Mouse (Mus musculus): ENCODE data around the gene Tmem177. TPM values are rescaled to one million over a fixed set of nuclear protein-coding genes. Genes with fewer than 3 reads are reported as not detected.

The Tmem177 gene
- polyA plus RNA-seq, 2 experiments: 6.1 to 6.8 TPM

GRCm38 (mm10) chr1:119868395-119869161, 44.4 kb downstream of the Tmem177 start:
- Histone ChIP-seq H3K36me3 (ENCODE audit: control insufficient read depth, insufficient read depth, low read length) (no peaks in the 10 kb centered on the region), H3K9ac (ENCODE audit: low read depth, low read length, severe bottlenecking) (no peak overlapping the region), H3K4me1 (ENCODE audit: control insufficient read depth, insufficient read depth, low read length) (no peaks in the 10 kb centered on the region; the same call in 1 of the 2 replicates), H3K27me3 (ENCODE audit: control insufficient read depth, insufficient read depth, low read length) (no peaks in the 10 kb centered on the region), H3K4me2 (replicated peaks; ENCODE audit: low read depth, low read length, severe bottlenecking) (no peak overlapping the region), H3K4me3 (replicated peaks; ENCODE audit: low read length) (no peak overlapping the region), H3K9me3 (ENCODE audit: control insufficient read depth, low read length) (no peaks in the 10 kb centered on the region), H3K27ac (replicated peaks; ENCODE audit: low read depth, low read length) (no peak overlapping the region)
- 66% methylated on average over 13 of the region's 13 CpGs for whole genome bisulfite sequencing
- TF ChIP-seq POLR2A (IDR thresholded peaks at IDR 0.05; ENCODE audit: borderline replicate concordance, extremely low read depth, insufficient read depth, insufficient read length): no peak
- DNase-seq (ENCODE audit: low spot score): no peak
- ATAC-seq (ENCODE audit: low FRiP score, low read depth): no peak

- DNase-seq (ENCODE audit: low spot score) (no peak), ATAC-seq (ENCODE audit: low FRiP score, low read depth) (no peak)
- H3K4me3 ChIP-seq (replicated peaks; ENCODE audit: low read length): no peak overlapping the region
- H3K4me1 ChIP-seq (ENCODE audit: control insufficient read depth, insufficient read depth, low read length): no peaks in the 10 kb centered on the region; the same call in 1 of the 2 replicates
- no peak overlapping the region for H3K4me2 ChIP-seq (replicated peaks; ENCODE audit: low read depth, low read length, severe bottlenecking)
- H3K9me3 ChIP-seq (ENCODE audit: control insufficient read depth, low read length): no peaks in the 10 kb centered on the region
- TF ChIP-seq POLR2A (IDR thresholded peaks at IDR 0.05; ENCODE audit: borderline replicate concordance, extremely low read depth, insufficient read depth, insufficient read length): no peak
- 66% methylated on average over 2 of the region's 2 CpGs for WGBS
- H3K27ac ChIP-seq (replicated peaks; ENCODE audit: low read depth, low read length): no peak overlapping the region
- no peak overlapping the region for H3K9ac ChIP-seq (ENCODE audit: low read depth, low read length, severe bottlenecking)
- no peaks in the 10 kb centered on the region for H3K27me3 ChIP-seq (ENCODE audit: control insufficient read depth, insufficient read depth, low read length)
- H3K36me3 ChIP-seq (ENCODE audit: control insufficient read depth, insufficient read depth, low read length): no peaks in the 10 kb centered on the region
Measured at GRCm38 (mm10) chr1:119867300-119867699, 45.7 kb downstream of the Tmem177 start.

GRCm38 (mm10) chr1:119865311-119865710, 47.7 kb downstream of the Tmem177 start:
- no peaks in the 10 kb centered on the region for H3K27me3 ChIP-seq (ENCODE audit: control insufficient read depth, insufficient read depth, low read length)
- H3K9ac ChIP-seq (ENCODE audit: low read depth, low read length, severe bottlenecking): no peak overlapping the region
- H3K4me1 ChIP-seq (ENCODE audit: control insufficient read depth, insufficient read depth, low read length): no peaks in the 10 kb centered on the region; the same call in 1 of the 2 replicates
- ATAC-seq (ENCODE audit: low FRiP score, low read depth) (no peak), DNase-seq (ENCODE audit: low spot score) (no peak)
- no peak overlapping the region for H3K27ac ChIP-seq (replicated peaks; ENCODE audit: low read depth, low read length)
- no peak overlapping the region for H3K4me2 ChIP-seq (replicated peaks; ENCODE audit: low read depth, low read length, severe bottlenecking)
- no peaks in the 10 kb centered on the region for H3K36me3 ChIP-seq (ENCODE audit: control insufficient read depth, insufficient read depth, low read length)
- WGBS: 70% methylated on average over 6 of the region's 6 CpGs
- H3K4me3 ChIP-seq (replicated peaks; ENCODE audit: low read length): no peak overlapping the region
- no peaks in the 10 kb centered on the region for H3K9me3 ChIP-seq (ENCODE audit: control insufficient read depth, low read length)
- no peak for TF ChIP-seq POLR2A (IDR thresholded peaks at IDR 0.05; ENCODE audit: borderline replicate concordance, extremely low read depth, insufficient read depth, insufficient read length)

- no peak overlapping the region for H3K27ac ChIP-seq (replicated peaks; ENCODE audit: low read depth, low read length)
- no peaks in the 10 kb centered on the region for H3K9me3 ChIP-seq (ENCODE audit: control insufficient read depth, low read length)
- H3K27me3 ChIP-seq (ENCODE audit: control insufficient read depth, insufficient read depth, low read length): no peaks in the 10 kb centered on the region
- no peak for TF ChIP-seq POLR2A (IDR thresholded peaks at IDR 0.05; ENCODE audit: borderline replicate concordance, extremely low read depth, insufficient read depth, insufficient read length)
- H3K36me3 ChIP-seq (ENCODE audit: control insufficient read depth, insufficient read depth, low read length): no peaks in the 10 kb centered on the region
- 62% methylated on average over 7 of the region's 7 CpGs for WGBS
- H3K4me3 ChIP-seq (replicated peaks; ENCODE audit: low read length): no peak overlapping the region
- no peak overlapping the region for H3K9ac ChIP-seq (ENCODE audit: low read depth, low read length, severe bottlenecking)
- ATAC-seq (ENCODE audit: low FRiP score, low read depth) (no peak), DNase-seq (ENCODE audit: low spot score) (no peak)
- no peak overlapping the region for H3K4me2 ChIP-seq (replicated peaks; ENCODE audit: low read depth, low read length, severe bottlenecking)
- H3K4me1 ChIP-seq (ENCODE audit: control insufficient read depth, insufficient read depth, low read length): no peaks in the 10 kb centered on the region; the same call in 1 of the 2 replicates
Measured at GRCm38 (mm10) chr1:119863507-119864296, 49.3 kb downstream of the Tmem177 start.

- no peak overlapping the region for H3K4me3 ChIP-seq (replicated peaks; ENCODE audit: low read length)
- no peak overlapping the region for H3K4me2 ChIP-seq (replicated peaks; ENCODE audit: low read depth, low read length, severe bottlenecking)
- H3K27ac ChIP-seq (replicated peaks; ENCODE audit: low read depth, low read length): no peak overlapping the region
- no peak for DNase-seq (ENCODE audit: low spot score)
- no peak overlapping the region for H3K9ac ChIP-seq (ENCODE audit: low read depth, low read length, severe bottlenecking)
- H3K27me3 ChIP-seq (ENCODE audit: control insufficient read depth, insufficient read depth, low read length): no peaks in the 10 kb centered on the region
- no peaks in the 10 kb centered on the region for H3K9me3 ChIP-seq (ENCODE audit: control insufficient read depth, low read length)
- no peaks in the 10 kb centered on the region for H3K36me3 ChIP-seq (ENCODE audit: control insufficient read depth, insufficient read depth, low read length)
- no peak for TF ChIP-seq POLR2A (IDR thresholded peaks at IDR 0.05; ENCODE audit: borderline replicate concordance, extremely low read depth, insufficient read depth, insufficient read length)
- no peak for ATAC-seq (ENCODE audit: low FRiP score, low read depth)
- 84% methylated on average over 5 of the region's 5 CpGs for WGBS
- H3K4me1 ChIP-seq (ENCODE audit: control insufficient read depth, insufficient read depth, low read length): no peaks in the 10 kb centered on the region
Measured at GRCm38 (mm10) chr1:119859566-119859965, 53.4 kb downstream of the Tmem177 start.

Other genes with a start within 250 kb of the Tmem177 start
- gene Ptpn4, start 75.6 kb downstream of the Tmem177 start, polyA plus RNA-seq (2012; rRNA removed): 4.2 and 4.3 TPM in 2 replicates
- gene Ptpn4, start 75.6 kb downstream of the Tmem177 start, polyA plus RNA-seq (2014; fragmentation: Nextera tagmentation; extraction: Ambion mirVana): 7.4 and 7.5 TPM in 2 replicates
- 0.06 TPM in 1 of 2 replicates, not detected in the other for gene Cfap221, start 84.0 kb upstream of the Tmem177 start, polyA plus RNA-seq (2012; rRNA removed)
- gene Cfap221, start 84.0 kb upstream of the Tmem177 start, polyA plus RNA-seq (2014; fragmentation: Nextera tagmentation; extraction: Ambion mirVana): 0.18 TPM in 1 of 2 replicates, not detected in the other
- 0.55 and 0.82 TPM in 2 replicates for gene Sctr, start 93.7 kb upstream of the Tmem177 start, polyA plus RNA-seq (2012; rRNA removed)
- 0.29 TPM in 1 of 2 replicates, not detected in the other for gene Sctr, start 93.7 kb upstream of the Tmem177 start, polyA plus RNA-seq (2014; fragmentation: Nextera tagmentation; extraction: Ambion mirVana)
- 6.2 and 9.7 TPM in 2 replicates for gene Tmem37, start 160.9 kb upstream of the Tmem177 start, polyA plus RNA-seq (2012; rRNA removed)
- gene Tmem37, start 160.9 kb upstream of the Tmem177 start, polyA plus RNA-seq (2014; fragmentation: Nextera tagmentation; extraction: Ambion mirVana): 7.1 and 9.7 TPM in 2 replicates
- 313 and 381 TPM in 2 replicates for gene Dbi, start 207.9 kb upstream of the Tmem177 start, polyA plus RNA-seq (2012; rRNA removed)
- gene Dbi, start 207.9 kb upstream of the Tmem177 start, polyA plus RNA-seq (2014; fragmentation: Nextera tagmentation; extraction: Ambion mirVana): 660 and 749 TPM in 2 replicates
- gene 3110009E18Rik, start 208.0 kb upstream of the Tmem177 start, polyA plus RNA-seq (2012; rRNA removed): 6.4 and 11.4 TPM in 2 replicates
- gene 3110009E18Rik, start 208.0 kb upstream of the Tmem177 start, polyA plus RNA-seq (2014; fragmentation: Nextera tagmentation; extraction: Ambion mirVana): 19.8 and 20.9 TPM in 2 replicates